Mouse (Mus musculus) G1E (cell line): ENCODE results near the gene Slc17a4.

ENCODE experiments used
- CTCF ChIP-seq: IDR thresholded peaks from 2 replicates; pipeline ENCODE4 v1.5.1; 2012; ENCODE audit warnings: low read depth, low read length, inconsistent platforms, mixed read lengths
- GATA1 ChIP-seq: IDR thresholded peaks from 2 replicates; pipeline ENCODE4 v1.6.1; 2012; ENCODE audit warnings: borderline replicate concordance, low read length, inconsistent platforms, mixed read lengths
- GATA2 ChIP-seq: IDR thresholded peaks from 2 replicates; pipeline ENCODE4 v1.6.1; 2012; ENCODE audit warnings: low read depth, low read length, inconsistent platforms, borderline replicate concordance
- POLR2AphosphoS5 ChIP-seq: IDR thresholded peaks from 2 replicates; pipeline ENCODE4 v1.6.1; 2012; ENCODE audit warnings: low read depth, low read length, inconsistent platforms; ENCODE audit not compliant: insufficient replicate concordance
- TAL1 ChIP-seq: conservative IDR thresholded peaks from 2 replicates; pipeline ENCODE4 v1.6.1; 2012; ENCODE audit warnings: low read depth, low read length, inconsistent platforms, mixed read lengths

DNA sequence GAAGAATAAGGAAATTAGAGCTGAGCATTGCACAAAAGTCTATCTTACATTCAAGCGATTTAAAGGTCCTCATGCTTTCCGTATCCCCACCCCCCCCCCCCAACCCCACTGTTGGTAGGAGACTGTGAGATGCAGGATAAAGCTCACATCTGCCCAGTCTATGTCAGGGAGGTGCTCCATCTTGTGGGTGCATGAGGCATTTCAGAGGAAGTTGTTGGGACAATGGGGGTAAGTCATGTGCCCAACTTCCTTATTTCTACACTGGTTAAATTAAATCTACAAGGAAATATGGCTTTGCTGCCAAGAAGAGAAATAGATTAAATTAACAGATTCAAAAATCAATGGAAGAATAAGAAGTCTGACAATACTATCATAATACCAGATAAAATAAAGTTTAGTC, 29.3 kb downstream of the Slc17a4 start:
- TF ChIP-seq CTCF (no peak), GATA1 (no peak), POLR2AphosphoS5 (no peak), TAL1 (no peak), GATA2 (no peak)
